Mouse (Mus musculus): ENCODE measurements around the gene Tipin.
"Not testable (repeated sequence)": the region's sequence is repeated elsewhere in the genome, so short reads cannot be mapped to it uniquely, and the experiment has no call there.

Tipin gene

GRCm38 (mm10) chr9:64281105-64281780, at the start of gene Tipin:
Tipin (plus strand) TSS chr9:64281581.
- DNase-seq (ENCODE audit: low read depth, low spot score): peak; percentile 93

- no peak for DNase-seq (ENCODE audit: low read depth, low spot score)
Measured at GRCm38 (mm10) chr9:64231674-64232073, 49.7 kb upstream of the Tipin start.

- DNase-seq (ENCODE audit: low read depth, low spot score): no peak
Measured at GRCm38 (mm10) chr9:64232257-64232957, 49.0 kb upstream of the Tipin start.

- no peak for DNase-seq (ENCODE audit: low read depth, low spot score)
Measured at GRCm38 (mm10) chr9:64233656-64234055, 47.7 kb upstream of the Tipin start.

- DNase-seq (ENCODE audit: low read depth, low spot score): no peak
Measured at GRCm38 (mm10) chr9:64234768-64235435, 46.5 kb upstream of the Tipin start, which contains the start of gene Uchl4. Uchl4 (plus strand) TSS chr9:64235201.

GRCm38 (mm10) chr9:64236056-64236455, 45.3 kb upstream of the Tipin start:
- DNase-seq (ENCODE audit: low read depth, low spot score): no peak

GRCm38 (mm10) chr9:64240116-64240515, 41.3 kb upstream of the Tipin start:
- no peak for DNase-seq (ENCODE audit: low read depth, low spot score)

GRCm38 (mm10) chr9:64240681-64241080, 40.7 kb upstream of the Tipin start:
- DNase-seq (ENCODE audit: low read depth, low spot score): no peak

GRCm38 (mm10) chr9:64242381-64242831, 39.0 kb upstream of the Tipin start:
- no peak for DNase-seq (ENCODE audit: low read depth, low spot score)

- no peak for DNase-seq (ENCODE audit: low read depth, low spot score)
Measured at GRCm38 (mm10) chr9:64249371-64249770, 32.0 kb upstream of the Tipin start.

- DNase-seq (ENCODE audit: low read depth, low spot score): no peak
Measured at GRCm38 (mm10) chr9:64250111-64250730, 31.2 kb upstream of the Tipin start.

- peak; percentile 21 for DNase-seq (ENCODE audit: low read depth, low spot score)
Measured at GRCm38 (mm10) chr9:64252591-64253020, 28.8 kb upstream of the Tipin start.

GRCm38 (mm10) chr9:64253021-64253904, 28.1 kb upstream of the Tipin start, which contains the start of gene Map2k1:
Map2k1 (minus strand) TSS chr9:64253631.
- peak; percentile 99 for DNase-seq (ENCODE audit: low read depth, low spot score)

GRCm38 (mm10) chr9:64255422-64255821, 26.0 kb upstream of the Tipin start:
- no peak for DNase-seq (ENCODE audit: low read depth, low spot score)

GRCm38 (mm10) chr9:64256204-64256603, 25.2 kb upstream of the Tipin start:
- DNase-seq (ENCODE audit: low read depth, low spot score): no peak

- no peak for DNase-seq (ENCODE audit: low read depth, low spot score)
Measured at GRCm38 (mm10) chr9:64259906-64260305, 21.5 kb upstream of the Tipin start.

- DNase-seq (ENCODE audit: low read depth, low spot score): no peak
Measured at GRCm38 (mm10) chr9:64261023-64261422, 20.4 kb upstream of the Tipin start.

- no peak for DNase-seq (ENCODE audit: low read depth, low spot score)
Measured at GRCm38 (mm10) chr9:64264813-64265212, 16.6 kb upstream of the Tipin start.

GRCm38 (mm10) chr9:64267231-64267630, 14.2 kb upstream of the Tipin start:
- DNase-seq (ENCODE audit: low read depth, low spot score): no peak

GRCm38 (mm10) chr9:64268196-64268595, 13.2 kb upstream of the Tipin start:
- DNase-seq (ENCODE audit: low read depth, low spot score): no peak

GRCm38 (mm10) chr9:64268836-64269235, 12.5 kb upstream of the Tipin start:
- not testable (repeated sequence) for DNase-seq (ENCODE audit: low read depth, low spot score)
